In the genomic region with DNA sequence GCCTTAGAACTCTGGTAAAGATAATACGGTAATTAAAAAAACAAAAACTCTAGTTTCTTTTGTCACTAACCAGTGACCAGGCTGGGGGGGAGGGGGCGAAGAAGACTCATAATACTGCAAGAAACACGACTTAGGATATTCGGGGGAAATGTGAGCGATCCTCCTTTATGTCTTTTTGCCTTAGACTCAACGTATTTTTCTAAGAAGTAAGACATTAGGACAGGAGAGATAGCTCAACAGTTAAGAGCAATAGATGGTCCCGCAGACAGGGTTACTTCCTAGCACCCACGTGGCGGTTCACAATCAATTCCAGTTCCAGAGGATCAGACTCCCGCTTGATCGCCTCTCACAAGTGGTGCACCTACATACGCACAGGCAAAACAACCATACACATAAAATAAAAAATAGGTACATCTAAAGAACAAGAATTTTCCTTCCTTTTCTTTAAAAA, we compare ENCODE assay signal across 8 mouse cellular contexts. TPM values are rescaled to one million over a fixed set of nuclear protein-coding genes. Genes with fewer than 3 reads are reported as not detected.
A peak's percentile ranks its signal among the peaks of the same experiment; 100 is the strongest.
DNase-seq lines count a peak whose midpoint lies in the region; ATAC-seq lines count a peak whose summit lies in the region.

No protein-coding gene starts in this region.

- intact Hi-C loops in left cerebral cortex, postnatal 10 days (cut with DNase I) = no loop called here
- intact Hi-C loops in left cerebral cortex, postnatal 25 days (cut with DNase I) = loop anchor here (1.0 kb wide), 1 partner anchor 40 kb away; a partner anchor contains a TSS

- H3K4me3 ChIP-seq in hindbrain, embryonic 13.5 days = peak overlapping the region; percentile 83
- peak overlapping the region; percentile 86 for H3K4me3 ChIP-seq in midbrain, embryonic 16.5 days (ENCODE audit: low read depth, low read length)

- peak; percentile 20; the same call in 1 of the 2 replicates for ATAC-seq in common myeloid progenitor, adult 5-6 weeks (replicated peaks; ENCODE audit: low read depth, poor library complexity, severe bottlenecking)
- ATAC-seq in hindbrain, embryonic 13.5 days (ENCODE audit: low FRiP score) = peak; percentile 30
- ATAC-seq in midbrain, embryonic 16.5 days = peak; percentile 34

- peaks cover 20% of the 10 kb centered on the region for H3K36me3 ChIP-seq in hindbrain, embryonic 13.5 days
- H3K36me3 ChIP-seq in midbrain, embryonic 16.5 days (ENCODE audit: control insufficient read depth, insufficient read depth, low read length) = peaks cover 12% of the 10 kb centered on the region

- peaks cover 24% of the 10 kb centered on the region for H3K4me1 ChIP-seq in hindbrain, embryonic 13.5 days (replicated peaks)
- peaks cover 15% of the 10 kb centered on the region for H3K4me1 ChIP-seq in midbrain, embryonic 16.5 days (ENCODE audit: control insufficient read depth, insufficient read depth, low read length)

- peak overlapping the region; percentile 85 for H3K4me2 ChIP-seq in hindbrain, embryonic 13.5 days
- H3K4me2 ChIP-seq in midbrain, embryonic 16.5 days (ENCODE audit: low read length) = peak overlapping the region; percentile 56

- peak overlapping the region; percentile 88 for H3K27ac ChIP-seq in hindbrain, embryonic 13.5 days
- peak overlapping the region; percentile 91 for H3K27ac ChIP-seq in midbrain, embryonic 16.5 days (ENCODE audit: low read length)

- peak overlapping the region; percentile 69 for H3K9ac ChIP-seq in hindbrain, embryonic 13.5 days
- peak overlapping the region; percentile 66 for H3K9ac ChIP-seq in midbrain, embryonic 16.5 days (ENCODE audit: low read depth, low read length)

- no peaks in the 10 kb centered on the region for H3K9me3 ChIP-seq in hindbrain, embryonic 13.5 days
- H3K9me3 ChIP-seq in midbrain, embryonic 16.5 days (replicated peaks; ENCODE audit: control insufficient read depth, low read length, poor library complexity, severe bottlenecking) = no peaks in the 10 kb centered on the region

- no peaks in the 10 kb centered on the region for H3K27me3 ChIP-seq in hindbrain, embryonic 13.5 days
- no peaks in the 10 kb centered on the region for H3K27me3 ChIP-seq in midbrain, embryonic 16.5 days (ENCODE audit: control insufficient read depth, insufficient read depth, low read depth, low read length)

- DNase-seq in left cerebral cortex, postnatal 10 days (ENCODE audit: extremely low spot score in 1 of 2, low spot score in 2 of 2) = peak; percentile 24 to 37
- DNase-seq in left cerebral cortex, postnatal 25 days (ENCODE audit: low spot score in 2 of 2) = no peak
- no peak for DNase-seq in cerebellum, adult 9-10 months
- no peak for DNase-seq in B cell, adult 2 months
- DNase-seq in ovary, postnatal 36 days (ENCODE audit: low spot score) = no peak

- 1% methylated on average over 12 of the region's 12 CpGs for whole genome bisulfite sequencing in hindbrain, embryonic 13.5 days
- whole genome bisulfite sequencing in midbrain, embryonic 16.5 days = under 1% methylated on average over 12 of the region's 12 CpGs

RNA-seq across cellular contexts. Expression of a gene that starts 0.7 kb away (rescaled TPM):
- 1 to 10 TPM; 6.3 TPM for total RNA-seq in left cerebral cortex, postnatal 10 days (2021)
- total RNA-seq in left cerebral cortex, postnatal 25 days (2021) = 1 to 10 TPM; 3.5 to 3.7 TPM
- 2.6 and 2.8 TPM in 2 replicates for total RNA-seq in common myeloid progenitor, adult 5-6 weeks (2017)
- polyA plus RNA-seq in hindbrain, embryonic 13.5 days (2015; fragmentation: Nextera tagmentation; extraction: Ambion mirVana) = 10.9 and 12.0 TPM in 2 replicates
- 7.3 and 7.5 TPM in 2 replicates for polyA plus RNA-seq in midbrain, embryonic 16.5 days (2015; fragmentation: Nextera tagmentation; extraction: Ambion mirVana)

RNA-seq across cellular contexts. Expression of a gene that starts 0.8 kb away (rescaled TPM):
- total RNA-seq in left cerebral cortex, postnatal 10 days (2021) = 100 to 1,000 TPM; 215 to 224 TPM
- 100 to 1,000 TPM; 179 to 187 TPM for total RNA-seq in left cerebral cortex, postnatal 25 days (2021)
- 331 and 375 TPM in 2 replicates for total RNA-seq in common myeloid progenitor, adult 5-6 weeks (2017)
- 495 and 508 TPM in 2 replicates for polyA plus RNA-seq in hindbrain, embryonic 13.5 days (2015; fragmentation: Nextera tagmentation; extraction: Ambion mirVana)
- 419 and 444 TPM in 2 replicates for polyA plus RNA-seq in midbrain, embryonic 16.5 days (2015; fragmentation: Nextera tagmentation; extraction: Ambion mirVana)

RNA-seq across cellular contexts. Expression of a gene that starts 9.1 kb away (rescaled TPM):
- total RNA-seq in left cerebral cortex, postnatal 10 days (2021) = under 1 TPM in 1 of 2 experiments, not detected in 1; 0.81 TPM
- total RNA-seq in left cerebral cortex, postnatal 25 days (2021) = under 1 TPM; 0.37 to 0.41 TPM
- not detected in 2 replicates for total RNA-seq in common myeloid progenitor, adult 5-6 weeks (2017)
- 0.29 and 0.70 TPM in 2 replicates for polyA plus RNA-seq in hindbrain, embryonic 13.5 days (2015; fragmentation: Nextera tagmentation; extraction: Ambion mirVana)
- polyA plus RNA-seq in midbrain, embryonic 16.5 days (2015; fragmentation: Nextera tagmentation; extraction: Ambion mirVana) = 0.16 TPM in 1 of 2 replicates, not detected in the other

RNA-seq across cellular contexts. Expression of a gene that starts 28.7 kb away (rescaled TPM):
- 10 to 100 TPM; 74.6 to 79.2 TPM for total RNA-seq in left cerebral cortex, postnatal 10 days (2021)
- 10 to 100 TPM; 91.0 to 91.4 TPM for total RNA-seq in left cerebral cortex, postnatal 25 days (2021)
- 8.6 and 19.4 TPM in 2 replicates for total RNA-seq in common myeloid progenitor, adult 5-6 weeks (2017)
- polyA plus RNA-seq in hindbrain, embryonic 13.5 days (2015; fragmentation: Nextera tagmentation; extraction: Ambion mirVana) = 122 and 129 TPM in 2 replicates
- 91.3 and 107 TPM in 2 replicates for polyA plus RNA-seq in midbrain, embryonic 16.5 days (2015; fragmentation: Nextera tagmentation; extraction: Ambion mirVana)

RNA-seq across cellular contexts. Expression of a gene that starts 39.8 kb away (rescaled TPM):
- total RNA-seq in left cerebral cortex, postnatal 10 days (2021) = 1 to 10 TPM in 1 of 2 experiments, under 1 TPM in 1; 0.63 to 1.5 TPM
- 1 to 10 TPM; 1.2 to 2.6 TPM for total RNA-seq in left cerebral cortex, postnatal 25 days (2021)
- 6.7 TPM in 1 of 2 replicates, not detected in the other for total RNA-seq in common myeloid progenitor, adult 5-6 weeks (2017)
- 1.2 and 1.3 TPM in 2 replicates for polyA plus RNA-seq in hindbrain, embryonic 13.5 days (2015; fragmentation: Nextera tagmentation; extraction: Ambion mirVana)
- polyA plus RNA-seq in midbrain, embryonic 16.5 days (2015; fragmentation: Nextera tagmentation; extraction: Ambion mirVana) = 1.0 and 1.2 TPM in 2 replicates

Comparison
In these comparisons a context has a peak if more than half of its experiments do, and no peak if none do; other contexts are left out.
1. DNase-seq: peak in left cerebral cortex, postnatal 10 days (2 of 2); none in left cerebral cortex, postnatal 25 days (0 of 2), cerebellum, adult 9-10 months (single experiment), B cell, adult 2 months (0 of 2) and ovary, postnatal 36 days (single experiment).
2. Peak in every context shown above with its lines, with median percentiles within 50 percentile points of each other: ATAC-seq.